Mouse (Mus musculus): ENCODE measurements around the gene Nat14. TPM values are rescaled to one million over a fixed set of nuclear protein-coding genes. Genes with fewer than 3 reads are reported as not detected.
A peak's percentile ranks its signal among the peaks of the same experiment; 100 is the strongest.

Gene Nat14
- polyA plus RNA-seq, 2 experiments = 0.92 to 7.6 TPM

- ATAC-seq (ENCODE audit: low FRiP score, low read depth) = no peak
- TF ChIP-seq POLR2A (IDR thresholded peaks at IDR 0.05; ENCODE audit: borderline replicate concordance, extremely low read depth, insufficient read depth, insufficient read length) = no peak
- Histone ChIP-seq H3K9me3 (ENCODE audit: control insufficient read depth, low read length) (no peaks in the 10 kb centered on the region), H3K9ac (ENCODE audit: low read depth, low read length, severe bottlenecking) (no peak overlapping the region), H3K4me2 (replicated peaks; ENCODE audit: low read depth, low read length, severe bottlenecking) (no peak overlapping the region), H3K4me1 (ENCODE audit: control insufficient read depth, insufficient read depth, low read length) (no peaks in the 10 kb centered on the region), H3K36me3 (ENCODE audit: control insufficient read depth, insufficient read depth, low read length) (no peaks in the 10 kb centered on the region), H3K27ac (replicated peaks; ENCODE audit: low read depth, low read length) (no peak overlapping the region), H3K4me3 (replicated peaks; ENCODE audit: low read length) (no peak overlapping the region), H3K27me3 (ENCODE audit: control insufficient read depth, insufficient read depth, low read length) (no peaks in the 10 kb centered on the region)
- WGBS = 52% methylated on average over 4 of the region's 4 CpGs
- no peak for DNase-seq (ENCODE audit: low spot score)
Measured at GRCm38 (mm10) chr7:4886680-4887079, 35.1 kb upstream of the Nat14 start.

DNA sequence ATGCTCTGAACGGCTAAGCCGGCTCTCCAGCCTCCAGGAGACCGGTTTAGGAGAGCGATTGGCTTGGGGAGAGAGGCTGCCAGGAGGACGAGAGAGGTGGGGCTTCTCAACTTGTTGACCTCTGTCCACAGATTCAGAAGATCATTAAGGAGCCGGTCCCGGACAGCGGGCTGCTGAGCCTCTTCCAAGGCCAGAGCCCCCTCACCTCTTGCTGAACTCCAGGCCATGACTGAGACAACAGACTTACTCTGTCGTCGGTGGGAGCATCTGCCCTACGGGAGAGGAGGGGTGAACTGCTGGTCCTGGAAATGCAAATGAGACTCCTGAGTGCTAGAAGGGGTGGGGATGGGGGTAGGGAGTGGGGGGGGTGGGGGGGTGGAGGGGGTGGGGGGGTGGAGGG, 26.6 kb upstream of the Nat14 start:
- no peak for TF ChIP-seq POLR2A (IDR thresholded peaks at IDR 0.05; ENCODE audit: borderline replicate concordance, extremely low read depth, insufficient read depth, insufficient read length)
- DNase-seq (ENCODE audit: low spot score) = no peak
- no peak overlapping the region for H3K9ac ChIP-seq (ENCODE audit: low read depth, low read length, severe bottlenecking)
- H3K4me3 ChIP-seq (replicated peaks; ENCODE audit: low read length) = no peak overlapping the region
- H3K27me3 ChIP-seq (ENCODE audit: control insufficient read depth, insufficient read depth, low read length) = peaks cover 6% of the 10 kb centered on the region; the same call in 1 of the 2 replicates
- no peaks in the 10 kb centered on the region; the same call in 1 of the 2 replicates for H3K36me3 ChIP-seq (ENCODE audit: control insufficient read depth, insufficient read depth, low read length)
- WGBS = 60% methylated on average over 11 of the region's 11 CpGs
- H3K4me1 ChIP-seq (ENCODE audit: control insufficient read depth, insufficient read depth, low read length) = no peaks in the 10 kb centered on the region
- H3K4me2 ChIP-seq (replicated peaks; ENCODE audit: low read depth, low read length, severe bottlenecking) = no peak overlapping the region
- H3K27ac ChIP-seq (replicated peaks; ENCODE audit: low read depth, low read length) = no peak overlapping the region
- no peaks in the 10 kb centered on the region for H3K9me3 ChIP-seq (ENCODE audit: control insufficient read depth, low read length)
- no peak for ATAC-seq (ENCODE audit: low FRiP score, low read depth)

DNA sequence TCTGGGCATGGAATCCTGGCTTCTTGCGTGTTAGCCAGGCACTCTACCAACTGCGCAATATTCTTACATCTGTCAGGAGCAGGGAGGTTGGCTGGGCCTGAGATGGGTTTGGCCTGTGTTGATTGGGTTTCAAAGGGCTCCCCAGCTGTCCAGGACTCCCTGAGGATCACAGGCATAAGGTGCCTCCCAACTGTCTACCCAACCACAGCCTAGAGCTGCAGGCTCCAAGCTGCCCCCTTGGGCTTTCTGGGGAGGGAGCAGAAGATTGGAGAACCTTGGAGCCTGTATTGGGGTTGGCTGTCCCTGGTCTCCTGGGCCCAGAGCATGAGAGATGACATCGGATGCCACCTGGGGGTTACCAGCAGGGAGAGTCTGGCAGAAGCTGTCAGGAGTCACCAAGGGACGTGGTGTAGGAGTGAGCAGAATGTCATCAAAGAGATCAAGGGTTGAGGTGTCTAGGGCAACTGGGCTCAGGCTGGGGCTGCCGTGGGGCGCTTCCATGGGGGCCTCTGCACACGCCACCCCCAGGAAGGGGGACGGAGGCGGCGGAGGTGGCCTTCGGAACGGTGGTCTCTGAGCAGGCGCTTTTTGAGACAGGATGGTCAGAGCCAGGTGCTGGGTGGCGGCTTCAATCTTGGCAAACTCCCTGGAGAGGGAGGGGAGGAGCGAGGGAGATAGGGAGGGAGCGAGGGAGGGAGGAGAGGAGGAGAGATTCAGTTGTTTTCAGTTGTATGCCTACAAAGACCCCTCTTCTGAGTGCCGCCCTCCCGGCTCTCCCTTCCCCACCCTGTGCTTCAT, 22.8 kb upstream of the Nat14 start:
- no peak for TF ChIP-seq POLR2A (IDR thresholded peaks at IDR 0.05; ENCODE audit: borderline replicate concordance, extremely low read depth, insufficient read depth, insufficient read length)
- Histone ChIP-seq H3K4me1 (ENCODE audit: control insufficient read depth, insufficient read depth, low read length) (no peaks in the 10 kb centered on the region), H3K4me3 (replicated peaks; ENCODE audit: low read length) (peak overlapping the region; percentile 27), H3K4me2 (replicated peaks; ENCODE audit: low read depth, low read length, severe bottlenecking) (peak overlapping the region; percentile 39), H3K36me3 (ENCODE audit: control insufficient read depth, insufficient read depth, low read length) (no peaks in the 10 kb centered on the region), H3K27ac (replicated peaks; ENCODE audit: low read depth, low read length) (no peak overlapping the region), H3K9me3 (ENCODE audit: control insufficient read depth, low read length) (no peaks in the 10 kb centered on the region), H3K27me3 (ENCODE audit: control insufficient read depth, insufficient read depth, low read length) (peaks cover 6% of the 10 kb centered on the region; the same call in 1 of the 2 replicates), H3K9ac (ENCODE audit: low read depth, low read length, severe bottlenecking) (peak overlapping the region; percentile 40)
- WGBS = 17% methylated on average over 16 of the region's 18 CpGs
- ATAC-seq (ENCODE audit: low FRiP score, low read depth) (peak; percentile 24), DNase-seq (ENCODE audit: low spot score) (no peak)

DNA sequence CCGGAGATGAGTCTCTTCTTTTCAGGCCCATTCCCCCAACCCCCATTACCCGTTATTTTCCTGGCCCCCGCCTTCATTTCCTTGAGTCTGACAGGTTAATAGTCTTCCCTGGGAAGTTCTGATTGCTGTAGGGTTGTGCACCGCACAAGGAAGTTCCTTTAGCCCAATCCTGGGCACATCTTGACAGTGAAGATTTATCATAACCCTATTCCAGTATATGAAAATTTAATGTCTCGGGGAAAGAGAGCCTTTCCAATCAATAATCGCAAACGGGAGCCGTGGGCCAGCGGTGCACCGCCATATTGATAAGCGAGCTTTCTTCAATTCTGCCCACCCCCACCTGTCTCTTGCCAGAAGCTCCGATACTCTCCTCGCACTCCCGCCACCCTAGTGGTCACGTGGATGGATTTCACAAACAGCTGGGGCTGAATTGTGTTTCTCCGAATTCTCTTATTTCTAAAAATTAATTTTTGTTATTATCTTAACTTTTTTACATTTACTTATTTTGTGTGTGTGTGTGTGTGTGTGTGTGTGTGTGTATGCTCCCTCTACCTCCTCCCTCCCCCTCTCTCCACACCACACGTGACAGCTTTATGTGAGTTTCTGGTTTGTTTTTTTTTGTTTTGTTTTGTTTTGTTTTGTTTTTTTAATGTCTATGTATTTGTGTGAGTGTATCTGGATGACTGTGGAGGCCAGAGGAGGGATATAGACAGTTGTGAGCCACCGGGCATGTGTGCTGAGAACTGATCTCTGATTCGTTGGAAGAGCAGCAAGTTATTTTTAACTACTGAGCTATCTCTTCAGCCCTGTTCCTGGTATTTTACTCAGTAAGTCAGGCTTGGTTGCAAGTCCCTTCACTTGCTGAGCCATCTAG, 21.9 kb upstream of the Nat14 start:
- DNase-seq (ENCODE audit: low spot score) = no peak
- H3K9ac ChIP-seq (ENCODE audit: low read depth, low read length, severe bottlenecking) = peak overlapping the region; percentile 40; the same call in 1 of the 2 replicates
- H3K27ac ChIP-seq (replicated peaks; ENCODE audit: low read depth, low read length) = no peak overlapping the region
- TF ChIP-seq POLR2A (IDR thresholded peaks at IDR 0.05; ENCODE audit: borderline replicate concordance, extremely low read depth, insufficient read depth, insufficient read length) = no peak
- no peaks in the 10 kb centered on the region for H3K36me3 ChIP-seq (ENCODE audit: control insufficient read depth, insufficient read depth, low read length)
- ATAC-seq (ENCODE audit: low FRiP score, low read depth) = peak; percentile 58; the same call in 1 of the 2 replicates
- WGBS = 7% methylated on average over 19 of the region's 19 CpGs
- H3K9me3 ChIP-seq (ENCODE audit: control insufficient read depth, low read length) = no peaks in the 10 kb centered on the region
- H3K4me3 ChIP-seq (replicated peaks; ENCODE audit: low read length) = peak overlapping the region; percentile 27
- H3K4me1 ChIP-seq (ENCODE audit: control insufficient read depth, insufficient read depth, low read length) = no peaks in the 10 kb centered on the region
- peak overlapping the region; percentile 39 for H3K4me2 ChIP-seq (replicated peaks; ENCODE audit: low read depth, low read length, severe bottlenecking)
- peaks cover 6% of the 10 kb centered on the region; the same call in 1 of the 2 replicates for H3K27me3 ChIP-seq (ENCODE audit: control insufficient read depth, insufficient read depth, low read length)

- 36% methylated on average over 11 of the region's 11 CpGs for WGBS
- DNase-seq (ENCODE audit: low spot score) (no peak), ATAC-seq (ENCODE audit: low FRiP score, low read depth) (no peak)
- Histone ChIP-seq H3K36me3 (ENCODE audit: control insufficient read depth, insufficient read depth, low read length) (no peaks in the 10 kb centered on the region), H3K9ac (ENCODE audit: low read depth, low read length, severe bottlenecking) (no peak overlapping the region), H3K9me3 (ENCODE audit: control insufficient read depth, low read length) (no peaks in the 10 kb centered on the region), H3K4me1 (ENCODE audit: control insufficient read depth, insufficient read depth, low read length) (no peaks in the 10 kb centered on the region), H3K27ac (replicated peaks; ENCODE audit: low read depth, low read length) (no peak overlapping the region), H3K4me3 (replicated peaks; ENCODE audit: low read length) (0 out of 2 replicates have a peak overlapping the region, but pooled peaks have one; percentile 27), H3K4me2 (replicated peaks; ENCODE audit: low read depth, low read length, severe bottlenecking) (peak overlapping the region; percentile 39; the same call in 1 of the 2 replicates), H3K27me3 (ENCODE audit: control insufficient read depth, insufficient read depth, low read length) (peaks cover 6% of the 10 kb centered on the region; the same call in 1 of the 2 replicates)
- no peak for TF ChIP-seq POLR2A (IDR thresholded peaks at IDR 0.05; ENCODE audit: borderline replicate concordance, extremely low read depth, insufficient read depth, insufficient read length)
Measured at GRCm38 (mm10) chr7:4900523-4900851, 21.3 kb upstream of the Nat14 start.
